Mouse (Mus musculus): ENCODE data around the gene Nfyb.
A peak's percentile ranks its signal among the peaks of the same experiment; 100 is the strongest.

DNA sequence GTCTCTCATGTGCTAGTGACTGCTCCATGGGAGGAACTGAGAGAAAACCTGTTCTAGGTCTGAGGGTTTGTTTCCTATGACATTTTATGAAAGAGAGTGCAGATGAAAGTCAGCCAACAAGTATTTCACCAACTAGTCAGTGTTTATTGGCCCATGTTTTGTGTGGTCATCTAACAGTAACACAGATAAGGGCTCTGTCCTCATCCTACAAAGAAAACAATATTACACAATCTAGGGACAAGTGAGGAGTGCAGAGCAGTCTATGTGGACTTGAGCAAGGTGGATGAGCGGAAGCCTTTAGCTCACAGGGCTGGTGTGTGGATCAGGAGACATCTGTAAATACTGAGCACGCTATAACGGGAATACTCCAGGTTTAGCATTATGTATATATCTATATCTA is 5.1 kb downstream of the Nfyb start:
- TF ChIP-seq CTCF (IDR thresholded peaks at IDR 0.05; ENCODE audit: low read depth) (no peak), EP300 (IDR thresholded peaks at IDR 0.05; ENCODE audit: low read depth) (0 out of 2 replicates have a peak, but pooled peaks have one; percentile 32)

All from liver, postnatal 0 days (tissue).